Mouse (Mus musculus): ENCODE results near the gene Scaf8. TPM values are rescaled to one million over a fixed set of nuclear protein-coding genes. Genes with fewer than 3 reads are reported as not detected.
"Not testable (repeated sequence)": the region's sequence is repeated elsewhere in the genome, so short reads cannot be mapped to it uniquely, and the experiment has no call there.

The Scaf8 gene
- polyA plus RNA-seq, 1 experiment = 15.4 TPM

- TF ChIP-seq USF1 (IDR thresholded peaks at IDR 0.05; ENCODE audit: low read depth) (no peak), TCF3 (IDR thresholded peaks at IDR 0.05; ENCODE audit: insufficient read length, low read depth) (no peak), E2F4 (IDR thresholded peaks at IDR 0.05; ENCODE audit: insufficient read depth) (no peak), POLR2AphosphoS2 (IDR thresholded peaks at IDR 0.05; ENCODE audit: insufficient read length, low read depth) (no peak), POLR2A (IDR thresholded peaks at IDR 0.05; ENCODE audit: insufficient read length, low read depth) (no peak), REST (IDR thresholded peaks at IDR 0.05; ENCODE audit: insufficient read depth, insufficient read length) (no peak), MYOD1 (IDR thresholded peaks at IDR 0.05; ENCODE audit: control insufficient read depth in 1 of 3, insufficient read length in 2 of 3, low read depth in 2 of 3) (no peak), CEBPB (IDR thresholded peaks at IDR 0.05; ENCODE audit: insufficient read depth, poor library complexity, severe bottlenecking) (no peak), TCF12 (IDR thresholded peaks at IDR 0.05; ENCODE audit: insufficient read depth, poor library complexity, severe bottlenecking) (no peak), MYOG (IDR thresholded peaks at IDR 0.05; ENCODE audit: control insufficient read depth in 1 of 3, insufficient read depth in 1 of 3, insufficient read length in 2 of 3, low read depth in 2 of 3) (no peak), SRF (IDR thresholded peaks at IDR 0.05; ENCODE audit: control insufficient read depth, insufficient read length, low read depth) (no peak), MAX (IDR thresholded peaks at IDR 0.05; ENCODE audit: low read depth) (no peak)
- Histone ChIP-seq H3K36me3 (ENCODE audit: control insufficient read depth, insufficient read depth) (peaks cover 8% of the 10 kb centered on the region), H3ac (ENCODE audit: control insufficient read depth, insufficient read length) (no peak overlapping the region), H3K79me2 (ENCODE audit: control insufficient read depth, insufficient read depth) (peaks cover 65% of the 10 kb centered on the region), H3K4me3 (no peak overlapping the region), H3K4me2 (ENCODE audit: low read depth) (no peak overlapping the region), H3K27me3 (ENCODE audit: control insufficient read depth, insufficient read depth, insufficient read length) (no peaks in the 10 kb centered on the region)
Measured at GRCm38 (mm10) chr17:3149541-3149940, 34.8 kb downstream of the Scaf8 start.

- H3K4me3 ChIP-seq; H3K27me3 ChIP-seq (ENCODE audit: control insufficient read depth, insufficient read depth, insufficient read length); H3K36me3 ChIP-seq (ENCODE audit: control insufficient read depth, insufficient read depth); H3K4me2 ChIP-seq (ENCODE audit: low read depth); H3ac ChIP-seq (ENCODE audit: control insufficient read depth, insufficient read length): not testable (repeated sequence)
- H3K79me2 ChIP-seq (ENCODE audit: control insufficient read depth, insufficient read depth) = peaks cover 54% of the 10 kb centered on the region
Measured at GRCm38 (mm10) chr17:3150701-3151100, 35.9 kb downstream of the Scaf8 start.

- peaks cover 7% of the 10 kb centered on the region for H3K36me3 ChIP-seq (ENCODE audit: control insufficient read depth, insufficient read depth)
- no peak overlapping the region for H3ac ChIP-seq (ENCODE audit: control insufficient read depth, insufficient read length)
- no peak overlapping the region for H3K4me2 ChIP-seq (ENCODE audit: low read depth)
- H3K27me3 ChIP-seq (ENCODE audit: control insufficient read depth, insufficient read depth, insufficient read length) = no peaks in the 10 kb centered on the region
- TF ChIP-seq TCF3 (IDR thresholded peaks at IDR 0.05; ENCODE audit: insufficient read length, low read depth) (no peak), E2F4 (IDR thresholded peaks at IDR 0.05; ENCODE audit: insufficient read depth) (no peak), SRF (IDR thresholded peaks at IDR 0.05; ENCODE audit: control insufficient read depth, insufficient read length, low read depth) (no peak), POLR2AphosphoS2 (IDR thresholded peaks at IDR 0.05; ENCODE audit: insufficient read length, low read depth) (no peak), MYOD1 (IDR thresholded peaks at IDR 0.05; ENCODE audit: control insufficient read depth in 1 of 3, insufficient read length in 2 of 3, low read depth in 2 of 3) (no peak), POLR2A (IDR thresholded peaks at IDR 0.05; ENCODE audit: insufficient read length, low read depth) (no peak), TCF12 (IDR thresholded peaks at IDR 0.05; ENCODE audit: insufficient read depth, poor library complexity, severe bottlenecking) (no peak), REST (IDR thresholded peaks at IDR 0.05; ENCODE audit: insufficient read depth, insufficient read length) (no peak), MYOG (IDR thresholded peaks at IDR 0.05; ENCODE audit: control insufficient read depth in 1 of 3, insufficient read depth in 1 of 3, insufficient read length in 2 of 3, low read depth in 2 of 3) (no peak), MAX (IDR thresholded peaks at IDR 0.05; ENCODE audit: low read depth) (no peak), USF1 (IDR thresholded peaks at IDR 0.05; ENCODE audit: low read depth) (no peak), CEBPB (IDR thresholded peaks at IDR 0.05; ENCODE audit: insufficient read depth, poor library complexity, severe bottlenecking) (no peak)
- H3K4me3 ChIP-seq = no peak overlapping the region
- H3K79me2 ChIP-seq (ENCODE audit: control insufficient read depth, insufficient read depth) = peaks cover 50% of the 10 kb centered on the region
Measured at GRCm38 (mm10) chr17:3151181-3151580, 36.4 kb downstream of the Scaf8 start.

- peaks cover 25% of the 10 kb centered on the region for H3K36me3 ChIP-seq (ENCODE audit: control insufficient read depth, insufficient read depth)
- H3K4me2 ChIP-seq (ENCODE audit: low read depth); H3K4me3 ChIP-seq; H3ac ChIP-seq (ENCODE audit: control insufficient read depth, insufficient read length); H3K27me3 ChIP-seq (ENCODE audit: control insufficient read depth, insufficient read depth, insufficient read length): not testable (repeated sequence)
- H3K79me2 ChIP-seq (ENCODE audit: control insufficient read depth, insufficient read depth) = peaks cover 20% of the 10 kb centered on the region
Measured at GRCm38 (mm10) chr17:3156176-3156575, 41.4 kb downstream of the Scaf8 start.

GRCm38 (mm10) chr17:3157016-3157415 lies 42.2 kb downstream of the Scaf8 start:
- no peak overlapping the region for H3K4me3 ChIP-seq
- no peak overlapping the region for H3K4me2 ChIP-seq (ENCODE audit: low read depth)
- no peak overlapping the region for H3ac ChIP-seq (ENCODE audit: control insufficient read depth, insufficient read length)
- peaks cover 25% of the 10 kb centered on the region for H3K36me3 ChIP-seq (ENCODE audit: control insufficient read depth, insufficient read depth)
- peaks cover 17% of the 10 kb centered on the region for H3K79me2 ChIP-seq (ENCODE audit: control insufficient read depth, insufficient read depth)
- TF ChIP-seq E2F4 (IDR thresholded peaks at IDR 0.05; ENCODE audit: insufficient read depth) = no peak
- TF ChIP-seq SRF (IDR thresholded peaks at IDR 0.05; ENCODE audit: control insufficient read depth, insufficient read length, low read depth) = no peak
- no peak for TF ChIP-seq TCF3 (IDR thresholded peaks at IDR 0.05; ENCODE audit: insufficient read length, low read depth)
- TF ChIP-seq MAX (IDR thresholded peaks at IDR 0.05; ENCODE audit: low read depth) = no peak
- TF ChIP-seq TCF12 (IDR thresholded peaks at IDR 0.05; ENCODE audit: insufficient read depth, poor library complexity, severe bottlenecking) = no peak
- no peak for TF ChIP-seq MYOG (IDR thresholded peaks at IDR 0.05; ENCODE audit: control insufficient read depth in 1 of 3, insufficient read depth in 1 of 3, insufficient read length in 2 of 3, low read depth in 2 of 3)
- no peaks in the 10 kb centered on the region for H3K27me3 ChIP-seq (ENCODE audit: control insufficient read depth, insufficient read depth, insufficient read length)

GRCm38 (mm10) chr17:3162905-3163304 lies 48.1 kb downstream of the Scaf8 start:
- Histone ChIP-seq H3K27me3 (ENCODE audit: control insufficient read depth, insufficient read depth, insufficient read length) (no peaks in the 10 kb centered on the region), H3ac (ENCODE audit: control insufficient read depth, insufficient read length) (no peak overlapping the region), H3K36me3 (ENCODE audit: control insufficient read depth, insufficient read depth) (peaks cover 28% of the 10 kb centered on the region), H3K79me2 (ENCODE audit: control insufficient read depth, insufficient read depth) (peaks cover 5% of the 10 kb centered on the region), H3K4me2 (ENCODE audit: low read depth) (no peak overlapping the region), H3K4me3 (no peak overlapping the region)
- TF ChIP-seq POLR2AphosphoS2 (IDR thresholded peaks at IDR 0.05; ENCODE audit: insufficient read length, low read depth) = no peak
- TF ChIP-seq MAX (IDR thresholded peaks at IDR 0.05; ENCODE audit: low read depth) = no peak
- no peak for TF ChIP-seq CEBPB (IDR thresholded peaks at IDR 0.05; ENCODE audit: insufficient read depth, poor library complexity, severe bottlenecking)
- TF ChIP-seq MYOG (IDR thresholded peaks at IDR 0.05; ENCODE audit: control insufficient read depth in 1 of 3, insufficient read depth in 1 of 3, insufficient read length in 2 of 3, low read depth in 2 of 3) = no peak
- TF ChIP-seq E2F4 (IDR thresholded peaks at IDR 0.05; ENCODE audit: insufficient read depth) = no peak
- no peak for TF ChIP-seq MYOD1 (IDR thresholded peaks at IDR 0.05; ENCODE audit: control insufficient read depth in 1 of 3, insufficient read length in 2 of 3, low read depth in 2 of 3)
- no peak for TF ChIP-seq USF1 (IDR thresholded peaks at IDR 0.05; ENCODE audit: low read depth)
- TF ChIP-seq TCF12 (IDR thresholded peaks at IDR 0.05; ENCODE audit: insufficient read depth, poor library complexity, severe bottlenecking) = no peak
- TF ChIP-seq REST (IDR thresholded peaks at IDR 0.05; ENCODE audit: insufficient read depth, insufficient read length) = no peak
- no peak for TF ChIP-seq POLR2A (IDR thresholded peaks at IDR 0.05; ENCODE audit: insufficient read length, low read depth)
- TF ChIP-seq SRF (IDR thresholded peaks at IDR 0.05; ENCODE audit: control insufficient read depth, insufficient read length, low read depth) = no peak
- no peak for TF ChIP-seq TCF3 (IDR thresholded peaks at IDR 0.05; ENCODE audit: insufficient read length, low read depth)
